Mouse (Mus musculus) cerebellum, adult 11 months (tissue): Measurements from ENCODE around the gene Ip6k1.

Experiments used
- DNase-seq: peaks from one replicate; pipeline ENCODE4 v3.0.0; 2022

Ip6k1 gene

GRCm38 (mm10) chr9:108063361-108063760 is 61.1 kb downstream of the Ip6k1 start:
- no peak for DNase-seq

GRCm38 (mm10) chr9:108065491-108066011 is 63.2 kb downstream of the Ip6k1 start:
- DNase-seq = peak; percentile 78

DNA sequence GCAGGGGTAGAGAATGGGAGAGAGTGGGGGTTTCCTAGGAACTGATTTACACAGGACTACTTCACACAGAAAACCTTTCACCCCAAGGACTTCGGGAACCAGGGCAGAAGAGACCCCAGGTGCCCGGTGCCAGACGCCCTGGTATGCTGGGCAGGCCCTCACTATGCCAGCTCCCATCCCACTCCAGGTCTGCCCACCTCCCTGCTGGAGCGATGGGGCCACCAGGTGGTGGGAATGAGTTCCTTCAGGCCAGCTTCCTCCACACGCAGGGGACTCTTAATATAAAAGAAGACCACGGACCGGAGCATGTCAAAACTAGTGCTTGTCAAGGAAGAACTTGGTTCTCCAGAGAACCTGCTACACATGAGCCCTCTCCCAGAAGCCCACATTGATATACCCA is 64.9 kb downstream of the Ip6k1 start:
- DNase-seq = no peak

- peak; percentile 87 for DNase-seq
These were observed 65.6 kb downstream of the Ip6k1 start for GRCm38 (mm10) chr9:108067900-108068299.

DNA sequence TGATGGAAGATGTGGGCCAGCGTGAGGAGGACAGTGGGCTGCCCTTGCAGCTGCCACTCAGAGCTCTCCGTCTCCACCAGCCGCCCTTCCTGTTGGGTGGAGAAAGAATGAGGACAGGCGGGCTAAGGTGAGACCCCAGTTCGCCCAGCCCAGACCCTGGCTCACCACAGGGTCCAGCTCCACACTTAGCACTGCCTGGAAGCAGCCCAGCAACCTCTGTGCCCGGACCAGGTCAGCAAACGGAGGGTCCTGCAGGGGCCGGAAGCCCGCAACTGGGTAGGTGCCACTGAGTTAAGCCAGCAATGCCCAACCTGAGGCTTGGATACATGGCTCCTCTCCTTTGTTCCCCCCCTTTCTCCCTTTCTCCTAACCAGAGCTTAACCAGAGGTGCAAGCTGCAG is 66.7 kb downstream of the Ip6k1 start:
- no peak for DNase-seq

DNA sequence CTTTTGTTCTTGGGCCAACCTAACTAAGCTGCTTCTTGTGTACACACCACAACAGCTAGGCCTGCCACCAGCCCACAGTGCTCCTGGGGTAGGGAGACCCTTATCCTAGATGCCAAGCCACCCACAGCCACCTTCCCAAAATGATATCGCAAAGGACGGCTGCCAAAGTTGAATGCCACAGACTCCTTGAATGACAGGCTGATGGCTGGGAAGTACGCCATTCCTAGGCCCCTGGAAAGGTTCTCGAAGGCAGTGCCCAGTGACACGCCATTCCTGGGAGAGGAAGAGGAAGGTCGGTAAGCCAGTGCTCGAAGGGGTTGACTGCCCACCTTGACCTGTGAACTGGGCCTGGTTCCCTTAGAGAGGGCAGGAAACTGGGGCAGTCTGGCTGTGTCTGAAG is 67.2 kb downstream of the Ip6k1 start:
- no peak for DNase-seq

DNA sequence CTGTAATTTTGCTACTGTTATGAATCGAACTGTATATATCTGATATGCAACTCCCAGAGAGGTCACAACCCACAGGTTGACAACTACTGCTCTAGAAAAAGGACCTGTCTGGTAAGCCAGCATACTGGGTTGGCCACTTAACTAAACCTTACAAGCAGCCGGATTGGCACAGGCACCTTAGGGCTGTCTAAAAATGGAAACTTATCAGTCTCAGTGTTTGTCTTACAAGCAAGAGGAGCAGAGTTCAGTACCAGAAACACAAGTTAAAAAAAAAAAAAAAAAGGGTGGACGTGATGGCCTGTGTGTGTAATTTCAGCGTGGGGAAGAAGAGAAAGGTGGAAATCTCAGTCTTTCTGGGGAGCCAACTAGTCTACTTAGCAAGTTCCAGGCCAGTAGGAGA is 69.5 kb downstream of the Ip6k1 start:
- no peak for DNase-seq

GRCm38 (mm10) chr9:108072481-108072924 is 70.2 kb downstream of the Ip6k1 start:
- no peak for DNase-seq

GRCm38 (mm10) chr9:108073141-108073930 is 71.0 kb downstream of the Ip6k1 start:
- peak; percentile 85 for DNase-seq

DNA sequence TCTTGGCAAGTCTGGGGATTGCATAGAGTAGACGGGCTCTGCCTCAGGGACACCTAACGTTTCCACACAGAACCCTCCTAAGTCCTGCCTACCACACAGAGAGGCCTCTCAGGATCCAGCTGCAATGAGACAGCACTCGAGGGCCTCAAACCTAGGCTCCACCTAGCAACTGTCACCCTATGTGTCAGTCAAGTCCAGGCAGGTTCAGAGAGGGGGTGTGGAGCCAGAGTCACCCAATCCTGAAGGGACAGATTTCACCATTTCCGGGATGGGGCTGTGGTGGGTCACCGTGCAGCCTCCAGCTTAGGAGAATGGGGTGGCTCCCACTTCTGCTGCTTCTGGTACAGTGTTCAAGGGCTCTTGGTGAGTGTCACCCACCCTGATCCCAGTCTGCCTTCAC is 77.9 kb downstream of the Ip6k1 start, which contains the start of gene Mst1:
Gene Mst1, plus strand, starts transcription at position 269 of the 400 bp plus-strand sequence.
- DNase-seq = no peak

GRCm38 (mm10) chr9:108082549-108082948 is 80.2 kb downstream of the Ip6k1 start:
- DNase-seq = no peak

DNA sequence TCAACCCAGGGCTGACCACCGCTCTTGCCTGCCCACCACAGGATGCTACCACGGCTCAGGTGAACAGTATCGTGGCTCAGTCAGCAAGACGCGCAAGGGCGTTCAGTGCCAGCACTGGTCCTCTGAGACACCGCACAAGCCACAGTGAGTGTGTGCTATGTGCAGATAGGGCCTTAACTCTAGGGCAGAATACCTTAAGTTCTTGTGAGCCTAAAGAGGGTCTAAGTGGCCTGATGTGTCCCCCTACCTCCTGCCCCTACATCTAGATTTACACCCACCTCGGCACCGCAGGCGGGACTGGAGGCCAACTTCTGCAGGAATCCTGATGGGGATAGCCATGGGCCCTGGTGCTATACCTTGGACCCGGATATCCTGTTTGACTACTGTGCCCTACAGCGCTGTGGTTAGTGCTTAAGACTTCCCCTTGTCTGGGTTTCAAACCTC is 80.7 kb downstream of the Ip6k1 start, which contains the start of gene Rnf123:
Gene Rnf123, minus strand, starts transcription at position 359 of the 444 bp plus-strand sequence.
- DNase-seq = no peak

GRCm38 (mm10) chr9:108083561-108083960 is 81.3 kb downstream of the Ip6k1 start:
- DNase-seq = no peak

DNA sequence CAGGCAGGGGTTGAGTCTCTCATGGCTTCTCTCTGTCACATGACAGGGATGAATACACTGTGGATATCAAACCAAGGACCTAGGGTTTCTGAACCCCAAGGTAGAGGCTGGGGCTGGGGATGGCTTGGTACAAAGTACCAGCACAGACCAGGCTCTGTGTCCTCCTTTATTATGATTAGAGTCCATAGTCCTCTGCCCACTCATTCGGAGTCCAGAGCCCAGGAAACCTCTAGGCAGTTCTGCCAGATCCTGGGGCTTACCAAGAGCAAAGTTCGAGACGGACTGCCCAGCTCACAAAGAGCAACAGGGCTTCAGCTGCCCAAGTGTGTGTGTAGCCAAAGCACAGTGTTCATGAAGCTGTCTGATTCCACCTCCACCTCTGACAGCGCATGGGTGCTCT is 83.0 kb downstream of the Ip6k1 start:
- DNase-seq = no peak

- DNase-seq = no peak
These were observed 88.4 kb downstream of the Ip6k1 start for GRCm38 (mm10) chr9:108090611-108091120.

DNA sequence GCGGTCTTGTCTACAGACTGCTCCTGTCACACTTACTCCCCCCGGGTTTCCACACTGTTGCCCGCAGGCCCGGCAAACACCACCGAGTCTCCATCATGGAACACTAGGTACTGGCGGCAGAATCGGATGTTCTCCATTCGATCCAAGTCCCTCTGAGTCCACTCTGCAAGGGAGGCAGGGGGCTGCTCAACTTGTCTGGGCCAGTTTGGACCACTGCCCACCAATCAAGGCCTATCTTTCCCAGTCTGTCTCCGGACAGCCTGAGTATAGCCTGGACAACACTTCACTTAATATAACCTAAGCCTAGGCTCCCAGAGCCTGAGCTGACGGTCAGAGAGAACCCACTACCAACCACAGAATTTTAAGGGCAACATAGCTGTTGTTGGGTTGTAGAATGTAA is 91.3 kb downstream of the Ip6k1 start:
- DNase-seq = no peak

- peak; percentile 93 for DNase-seq
These were observed 92.1 kb downstream of the Ip6k1 start, which contains the start of gene Apeh for GRCm38 (mm10) chr9:108094184-108094941. Apeh (minus strand) TSS chr9:108094606.

GRCm38 (mm10) chr9:108094998-108095411 is 92.7 kb downstream of the Ip6k1 start:
- no peak for DNase-seq

DNA sequence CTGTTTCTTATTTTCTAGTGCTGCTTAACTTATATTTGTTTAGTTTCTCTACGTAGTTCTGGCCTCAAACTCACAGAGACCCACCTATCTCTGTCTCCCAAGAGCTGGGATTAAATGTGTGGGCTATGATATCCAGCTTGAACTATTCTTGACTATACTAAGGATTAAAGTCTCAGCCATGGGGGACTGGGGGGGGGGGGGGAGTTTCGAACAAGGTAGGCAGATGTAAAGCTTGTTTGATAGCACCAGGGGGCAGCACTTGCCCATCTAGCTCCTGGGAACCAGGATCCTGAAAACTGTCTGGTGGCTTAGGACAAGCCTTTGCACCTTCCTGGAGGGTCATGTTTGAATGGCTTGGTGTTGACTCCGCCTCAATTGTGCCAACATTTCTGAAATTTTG is 93.2 kb downstream of the Ip6k1 start:
- DNase-seq = no peak

GRCm38 (mm10) chr9:108095949-108096712 is 93.8 kb downstream of the Ip6k1 start:
- no peak for DNase-seq
